Mouse (Mus musculus): ENCODE results near the gene Rfk.

- TF ChIP-seq CTCF (IDR thresholded peaks at IDR 0.05; ENCODE audit: control insufficient read depth, insufficient read depth, insufficient read length) (no peak), MYOG (IDR thresholded peaks at IDR 0.05; ENCODE audit: control insufficient read depth, extremely low read depth, insufficient read length) (no peak), MYOD1 (IDR thresholded peaks at IDR 0.05; ENCODE audit: control insufficient read depth, insufficient read length, low read depth) (no peak), MAX (IDR thresholded peaks at IDR 0.05) (no peak), USF1 (IDR thresholded peaks at IDR 0.05; ENCODE audit: low read depth) (no peak), CEBPB (IDR thresholded peaks at IDR 0.05; ENCODE audit: low read depth) (no peak), FOSL1 (IDR thresholded peaks at IDR 0.05; ENCODE audit: insufficient read depth, low read length, poor library complexity, severe bottlenecking) (no peak)
Observed at GRCm38 (mm10) chr19:17403175-17403574, 9.3 kb downstream of the Rfk start.

Data from C2C12 (cell line).